Mouse (Mus musculus) bone marrow, adult 2 months (tissue): ENCODE measurements around the gene Hfe2. TPM values are rescaled to one million over a fixed set of nuclear protein-coding genes. Genes with fewer than 3 reads are reported as not detected.
"Not testable (repeated sequence)": the region's sequence is repeated elsewhere in the genome, so short reads cannot be mapped to it uniquely, and the experiment has no call there.

Source experiments
- H3K27ac ChIP-seq: fragments of 200-500 bp; 2 replicates; pipeline ENCODE4 v1.5.1; 2012; ENCODE audit warnings: low read depth, mild to moderate bottlenecking, control low read depth, inconsistent platforms, low read length; ENCODE audit not compliant: control insufficient read depth, poor library complexity, insufficient read depth
- H3K4me1 ChIP-seq: fragments of 200-500 bp; 2 replicates; pipeline ENCODE4 v1.6.1; 2011; ENCODE audit warnings: low read length; ENCODE audit not compliant: control insufficient read depth, insufficient read depth
- H3K4me3 ChIP-seq: fragments of 200-500 bp; replicated peaks from 2 replicates; pipeline ENCODE3; 2011; ENCODE audit warnings: mild to moderate bottlenecking, low read depth, low read length, control low read depth; ENCODE audit not compliant: control insufficient read depth
- CTCF ChIP-seq: fragments of 200-500 bp; IDR thresholded peaks from 2 replicates; pipeline ENCODE4 v1.5.1; 2011; ENCODE audit warnings: low read length, control low read depth; ENCODE audit not compliant: control insufficient read depth, insufficient read depth
- POLR2A ChIP-seq: fragments of 200-500 bp; IDR thresholded peaks from 2 replicates; pipeline ENCODE4 v1.6.1; 2011; ENCODE audit warnings: low read depth, mild to moderate bottlenecking, control low read depth, low read length, borderline replicate concordance; ENCODE audit not compliant: control insufficient read depth
- WGBS: fragments of 180-500 bp; shearing (Covaris S2); methylation state at CpG from one replicate; pipeline ENCODE4 v1.1.7; 2018; 5-methylcytosine and 5-hydroxymethylcytosine counted together
- polyA plus RNA-seq: library from polyadenylated mRNA; stranded (reverse); fragments of >200 nt; gene quantifications from 2 replicates; pipeline ENCODE4 v1.2.4, GENCODE M21; 2011; ENCODE audit warnings: low replicate concordance; ENCODE audit not compliant: missing spikeins, insufficient read depth, insufficient read length

Hfe2 gene
- polyA plus RNA-seq, 1 experiment = 0.75 TPM

GRCm38 (mm10) chr3:96494912-96495311 is 30.1 kb upstream of the Hfe2 start:
- H3K27ac ChIP-seq = no peak overlapping the region
- no peak overlapping the region for H3K4me3 ChIP-seq
- TF ChIP-seq CTCF = no peak
- no peak for TF ChIP-seq POLR2A
- 97% methylated on average over 3 of the region's 3 CpGs for WGBS
- H3K4me1 ChIP-seq = no peaks in the 10 kb centered on the region; the same call in 1 of the 2 replicates

DNA sequence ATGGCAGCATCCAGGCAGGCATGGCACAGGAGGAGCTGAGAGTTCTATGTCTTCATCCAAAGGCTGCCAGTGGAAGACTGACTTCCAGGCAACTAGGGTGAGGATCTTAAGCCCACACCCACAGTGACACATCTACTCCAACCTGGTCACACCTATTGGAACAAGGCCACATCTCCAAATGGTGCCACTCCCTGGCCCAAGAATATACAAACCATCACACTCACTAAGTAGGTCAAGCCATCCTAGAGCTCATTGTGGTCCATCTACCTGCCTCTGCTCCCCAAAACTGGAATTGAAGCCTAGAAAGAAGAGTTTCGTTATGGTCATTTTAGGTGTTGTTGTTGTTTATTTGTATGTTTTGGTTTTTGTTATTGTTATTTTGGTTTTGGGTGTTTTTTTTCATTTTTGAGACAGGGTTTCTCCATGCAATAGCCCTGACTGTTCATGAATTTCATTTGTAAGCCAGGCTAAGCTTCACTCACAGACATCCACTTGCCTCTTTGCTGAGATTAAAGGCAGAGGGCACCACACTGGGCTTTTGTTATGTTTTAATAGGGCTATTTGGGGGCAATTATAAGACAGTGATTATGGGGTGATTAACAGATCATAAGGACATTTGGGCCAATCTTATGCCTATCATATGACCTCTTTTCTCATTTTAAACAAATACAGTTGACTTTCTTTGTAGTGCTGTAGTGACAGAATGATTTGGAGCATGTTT is 29.3 kb upstream of the Hfe2 start:
- Histone ChIP-seq H3K4me3 (no peak overlapping the region), H3K4me1 (no peaks in the 10 kb centered on the region; the same call in 1 of the 2 replicates), H3K27ac (no peak overlapping the region)
- TF ChIP-seq POLR2A (no peak), CTCF (no peak)
- WGBS = 85% methylated on average over 1 of the region's 1 CpGs

DNA sequence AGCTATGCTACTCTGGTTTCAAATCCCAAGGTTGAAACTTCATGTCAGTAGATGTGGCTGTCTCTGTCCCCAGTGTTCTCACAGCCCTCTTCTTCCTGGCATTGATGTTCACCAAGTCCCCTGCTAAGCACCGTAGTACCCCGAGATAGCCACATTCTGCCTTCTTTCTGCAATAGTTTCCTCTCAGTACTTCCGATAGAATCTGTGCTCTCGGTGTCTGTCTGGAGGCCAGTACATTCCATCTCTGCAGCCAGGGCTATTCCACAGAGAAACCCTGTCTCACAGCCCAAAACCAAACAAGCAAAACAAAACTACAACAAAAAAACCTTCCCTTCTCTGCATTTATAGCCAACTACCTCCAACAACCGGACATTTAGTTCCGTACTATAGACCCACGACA is 28.8 kb upstream of the Hfe2 start:
- 81% methylated on average over 7 of the region's 7 CpGs for whole genome bisulfite sequencing
- no peak overlapping the region for H3K27ac ChIP-seq
- H3K4me3 ChIP-seq = no peak overlapping the region
- TF ChIP-seq POLR2A = no peak
- no peak for TF ChIP-seq CTCF
- H3K4me1 ChIP-seq = no peaks in the 10 kb centered on the region; the same call in 1 of the 2 replicates

GRCm38 (mm10) chr3:96496620-96497275 is 28.2 kb upstream of the Hfe2 start:
- H3K27ac ChIP-seq, H3K4me3 ChIP-seq, H3K4me1 ChIP-seq: not testable (repeated sequence)
- WGBS = 61% methylated on average over 14 of the region's 14 CpGs

GRCm38 (mm10) chr3:96497451-96498028 is 27.4 kb upstream of the Hfe2 start:
- H3K27ac ChIP-seq = no peak overlapping the region
- under 1% methylated on average over 19 of the region's 19 CpGs for WGBS
- TF ChIP-seq CTCF (peak; percentile 64), POLR2A (no peak)

DNA sequence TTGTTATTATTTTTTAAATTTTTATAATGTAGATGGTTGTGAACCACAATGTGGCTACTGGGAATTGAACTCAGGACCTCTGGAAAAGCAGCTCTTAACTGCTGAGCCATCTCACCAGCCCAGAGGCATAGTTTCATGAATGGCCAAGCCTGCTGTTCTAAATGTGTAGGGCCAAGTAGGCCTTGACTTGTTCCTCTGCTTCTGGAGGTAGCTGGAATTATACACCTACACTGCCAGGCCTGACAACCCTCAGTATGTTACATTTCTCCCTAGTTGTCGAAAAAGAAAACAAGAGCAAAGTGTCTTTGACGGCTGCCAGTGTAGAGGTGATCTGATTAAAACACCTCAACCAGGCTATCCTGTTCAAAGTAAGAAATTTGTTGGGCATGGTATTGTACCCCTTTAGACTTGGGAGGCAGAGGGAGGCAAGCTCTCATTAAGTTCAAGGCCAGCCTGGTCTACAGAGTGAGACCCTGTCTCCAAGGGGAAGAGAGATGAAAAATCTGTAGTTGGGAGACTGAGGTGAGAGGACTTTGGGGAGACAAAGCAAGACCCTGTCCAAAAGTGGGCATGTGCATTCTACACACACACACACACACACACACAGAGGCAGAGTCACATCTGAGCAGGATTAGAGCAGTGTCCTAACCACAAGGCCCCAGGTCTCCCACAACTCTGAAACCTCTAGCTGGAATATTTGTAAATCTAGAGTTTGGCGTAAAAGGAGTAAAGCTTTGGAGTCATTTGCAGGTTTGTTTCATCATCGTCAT is 26.3 kb upstream of the Hfe2 start:
- Histone ChIP-seq H3K27ac (no peak overlapping the region), H3K4me3 (no peak overlapping the region)
- 83% methylated on average over 4 of the region's 4 CpGs for WGBS

More at GRCm38 (mm10) chr3:96497451-96498028, 27.4 kb upstream of the Hfe2 start:
- Histone ChIP-seq H3K4me3 (peak overlapping the region; percentile 38), H3K4me1 (no peaks in the 10 kb centered on the region; the same call in 1 of the 2 replicates)

GRCm38 (mm10) chr3:96499481-96500288 is 25.3 kb upstream of the Hfe2 start:
- under 1% methylated on average over 36 of the region's 36 CpGs for WGBS
- H3K4me3 ChIP-seq = peak overlapping the region; percentile 93
- no peaks in the 10 kb centered on the region; the same call in 1 of the 2 replicates for H3K4me1 ChIP-seq
- no peak for TF ChIP-seq CTCF
- TF ChIP-seq POLR2A = peak; percentile 20; the same call in 1 of the 2 replicates
- peak overlapping the region; percentile 90 for H3K27ac ChIP-seq

More for the DNA sequence above, 26.3 kb upstream of the Hfe2 start:
- no peaks in the 10 kb centered on the region; the same call in 1 of the 2 replicates for H3K4me1 ChIP-seq
- TF ChIP-seq POLR2A = no peak
